Mouse (Mus musculus) limb, embryonic 12.5 days (tissue): ENCODE measurements around the gene Tecpr2. TPM values are rescaled to one million over a fixed set of nuclear protein-coding genes. Genes with fewer than 3 reads are reported as not detected.

Source experiments
- polyA plus RNA-seq: library from polyadenylated mRNA; unstranded; fragments of >200 nt; fragmentation: Nextera tagmentation; extraction: Ambion mirVana; gene quantifications from 2 replicates; pipeline ENCODE4 v1.2.1, GENCODE M21; 2016

Gene Tecpr2
- polyA plus RNA-seq, 1 experiment from 2014 or later: 6.1 TPM

Other genes with a start within 250 kb of the Tecpr2 start
- gene 1700001K19Rik, start 206.6 kb upstream of the Tecpr2 start, polyA plus RNA-seq: not detected in 2 replicates
- 833 and 848 TPM in 2 replicates for gene Hsp90aa1, start 186.5 kb upstream of the Tecpr2 start, polyA plus RNA-seq
- 30.2 and 33.5 TPM in 2 replicates for gene Wdr20, start 151.3 kb upstream of the Tecpr2 start, polyA plus RNA-seq
- gene Mok, start 48.3 kb upstream of the Tecpr2 start, polyA plus RNA-seq: 5.7 and 6.7 TPM in 2 replicates
- 8.2 and 8.6 TPM in 2 replicates for gene Zfp839, start 39.0 kb upstream of the Tecpr2 start, polyA plus RNA-seq
- 62.8 and 73.1 TPM in 2 replicates for gene Cinp, start 119 bp upstream of the Tecpr2 start, polyA plus RNA-seq
- 15.4 and 16.7 TPM in 2 replicates for gene Ankrd9, start 89.8 kb downstream of the Tecpr2 start, polyA plus RNA-seq
- 12.1 and 13.1 TPM in 2 replicates for gene Rcor1, start 150.1 kb downstream of the Tecpr2 start, polyA plus RNA-seq